Mouse (Mus musculus) CH12.LX (cell line): ENCODE data around the gene Gm42417. TPM values are rescaled to one million over a fixed set of nuclear protein-coding genes. Genes with fewer than 3 reads are reported as not detected.

Source experiments
- DNase-seq: peaks from one replicate; pipeline ENCODE4 v3.0.0-alpha.2; 2013; ENCODE audit errors: extremely low read depth
- H3K27ac ChIP-seq: 2 replicates; pipeline ENCODE4 v1.5.1; 2012; ENCODE audit warnings: low read depth, mild to moderate bottlenecking, control low read depth, moderate library complexity; ENCODE audit not compliant: insufficient read depth
- H3K27me3 ChIP-seq: replicated peaks from 2 replicates; pipeline ENCODE3; 2012; ENCODE audit warnings: inconsistent platforms
- H3K36me3 ChIP-seq, 2 experiments: replicated peaks in 1 of 2; 2 replicates each; pipeline versions ENCODE3 to v1.6.1; 2012; ENCODE audit warnings: inconsistent platforms in 1 of 2, low read length in 1 of 2, mild to moderate bottlenecking in 1 of 2, mixed read lengths in 1 of 2, moderate library complexity in 1 of 2; ENCODE audit not compliant: control insufficient read depth in 1 of 2, insufficient read depth in 1 of 2
- H3K4me1 ChIP-seq, 2 experiments: 2 replicates each; pipeline ENCODE4 v1.6.1; 2012; ENCODE audit warnings: inconsistent platforms in 1 of 2, moderate library complexity in 1 of 2; ENCODE audit not compliant: insufficient read depth in 2 of 2, control insufficient read depth in 1 of 2
- H3K4me2 ChIP-seq: 2 replicates; pipeline ENCODE4 v1.6.1; 2012; ENCODE audit warnings: low read depth, mild to moderate bottlenecking, control low read depth; ENCODE audit not compliant: poor library complexity, insufficient read depth, severe bottlenecking
- H3K4me3 ChIP-seq, 3 experiments: fragments of 150-350 bp in 1 of 3; sonication (generic) in 1 of 3; replicated peaks in 1 of 3; 2 replicates each; pipeline versions ENCODE3 to v1.5.1; 2011 to 2012; ENCODE audit warnings: low read depth in 2 of 3, low read length in 2 of 3, mild to moderate bottlenecking in 2 of 3, moderate library complexity in 2 of 3, control low read depth in 1 of 3, improper control_type of control experiment in 1 of 3, inconsistent platforms in 1 of 3, mixed read lengths in 1 of 3; ENCODE audit not compliant: poor library complexity in 1 of 3
- H3K79me2 ChIP-seq: replicated peaks from 2 replicates; pipeline ENCODE4 v1.6.1; 2012; ENCODE audit warnings: mild to moderate bottlenecking, moderate library complexity; ENCODE audit not compliant: control insufficient read depth, poor library complexity, insufficient read depth, severe bottlenecking; ENCODE audit errors: extremely low read depth
- H3K9ac ChIP-seq: 2 replicates; pipeline ENCODE4 v1.6.1; 2012; ENCODE audit warnings: low read depth, mild to moderate bottlenecking, control low read depth, moderate library complexity; ENCODE audit not compliant: insufficient read depth
- H3K9me3 ChIP-seq: replicated peaks from 2 replicates; pipeline ENCODE3; 2012; ENCODE audit warnings: low read length, inconsistent platforms, mixed read lengths
- BHLHE40 ChIP-seq: IDR thresholded peaks from 2 replicates; pipeline ENCODE4 v1.6.1; 2011; ENCODE audit warnings: mild to moderate bottlenecking, low read depth, low read length, improper control_type of control experiment
- CHD1 ChIP-seq: IDR thresholded peaks from 2 replicates; pipeline ENCODE4 v1.6.1; 2012; ENCODE audit warnings: low read depth, low read length, improper control_type of control experiment, inconsistent platforms
- CHD2 ChIP-seq: IDR thresholded peaks from 2 replicates; pipeline ENCODE4 v1.6.1; 2011; ENCODE audit warnings: low read length, improper control_type of control experiment
- CTCF ChIP-seq, 2 experiments: IDR thresholded peaks in 1 of 2; conservative IDR thresholded peaks in 1 of 2; 2 replicates each; pipeline ENCODE4 v1.5.1; 2011 to 2012; ENCODE audit warnings: low read depth in 2 of 2, low read length in 2 of 2, improper control_type of control experiment in 1 of 2, inconsistent platforms in 1 of 2, mild to moderate bottlenecking in 1 of 2, moderate library complexity in 1 of 2
- E2F4 ChIP-seq: IDR thresholded peaks from 2 replicates; pipeline ENCODE4 v1.6.1; 2011; ENCODE audit warnings: low read depth, low read length, improper control_type of control experiment; ENCODE audit not compliant: insufficient replicate concordance
- ELF1 ChIP-seq: IDR thresholded peaks from 2 replicates; pipeline ENCODE4 v1.6.1; 2014; ENCODE audit warnings: low read depth, mild to moderate bottlenecking, inconsistent platforms, low read length, improper control_type of control experiment
- EP300 ChIP-seq: IDR thresholded peaks from 2 replicates; pipeline ENCODE4 v1.6.1; 2011; ENCODE audit warnings: low read length, improper control_type of control experiment
- HCFC1 ChIP-seq: IDR thresholded peaks from 2 replicates; pipeline ENCODE4 v1.6.1; 2012; ENCODE audit warnings: low read depth, mild to moderate bottlenecking, inconsistent platforms, low read length, improper control_type of control experiment
- IRF4 ChIP-seq: IDR thresholded peaks from 2 replicates; pipeline ENCODE4 v1.6.1; 2014; ENCODE audit warnings: low read depth, mild to moderate bottlenecking, inconsistent platforms, low read length, improper control_type of control experiment
- JUN ChIP-seq: IDR thresholded peaks from 2 replicates; pipeline ENCODE4 v1.6.1; 2011; ENCODE audit warnings: low read depth, mild to moderate bottlenecking, low read length, improper control_type of control experiment, moderate library complexity; ENCODE audit not compliant: insufficient read depth
- JUND ChIP-seq: conservative IDR thresholded peaks from 2 replicates; pipeline ENCODE4 v1.6.1; 2011; ENCODE audit warnings: low read depth, low read length, improper control_type of control experiment
- KAT2A ChIP-seq: IDR thresholded peaks from 2 replicates; pipeline ENCODE4 v1.6.1; 2012; ENCODE audit warnings: low read length, improper control_type of control experiment, inconsistent platforms; ENCODE audit not compliant: insufficient replicate concordance
- MAFK ChIP-seq: IDR thresholded peaks from 2 replicates; pipeline ENCODE4 v1.6.1; 2011; ENCODE audit warnings: low read length, improper control_type of control experiment; ENCODE audit not compliant: insufficient replicate concordance
- MAX ChIP-seq: IDR thresholded peaks from 2 replicates; pipeline ENCODE4 v1.6.1; 2011; ENCODE audit warnings: low read length, improper control_type of control experiment
- MAZ ChIP-seq: IDR thresholded peaks from 2 replicates; pipeline ENCODE4 v1.6.1; 2012; ENCODE audit warnings: low read depth, mild to moderate bottlenecking, inconsistent platforms, low read length, improper control_type of control experiment, moderate library complexity
- MEF2A ChIP-seq: IDR thresholded peaks from 2 replicates; pipeline ENCODE4 v1.6.1; 2014; ENCODE audit warnings: low read depth, mild to moderate bottlenecking, inconsistent platforms, low read length, improper control_type of control experiment, borderline replicate concordance
- MXI1 ChIP-seq: IDR thresholded peaks from 2 replicates; pipeline ENCODE4 v1.6.1; 2011; ENCODE audit warnings: mild to moderate bottlenecking, low read depth, low read length, improper control_type of control experiment
- NELFE ChIP-seq: IDR thresholded peaks from 2 replicates; pipeline ENCODE4 v1.6.1; 2011; ENCODE audit warnings: low read depth, low read length, improper control_type of control experiment
- PAX5 ChIP-seq: IDR thresholded peaks from 2 replicates; pipeline ENCODE4 v1.6.1; 2012; ENCODE audit warnings: low read length, inconsistent platforms, mixed read lengths
- RAD21 ChIP-seq: IDR thresholded peaks from 2 replicates; pipeline ENCODE4 v1.6.1; 2011; ENCODE audit warnings: low read depth, mild to moderate bottlenecking, low read length, improper control_type of control experiment, moderate library complexity
- RCOR1 ChIP-seq: conservative IDR thresholded peaks from 2 replicates; pipeline ENCODE4 v1.6.1; 2012; ENCODE audit warnings: low read depth, mild to moderate bottlenecking, inconsistent platforms, low read length, improper control_type of control experiment
- SIN3A ChIP-seq: IDR thresholded peaks from 2 replicates; pipeline ENCODE4 v1.6.1; 2012; ENCODE audit warnings: low read length, improper control_type of control experiment, inconsistent platforms
- SMC3 ChIP-seq: IDR thresholded peaks from 2 replicates; pipeline ENCODE4 v1.6.1; 2011; ENCODE audit warnings: low read depth, low read length, improper control_type of control experiment
- TCF12 ChIP-seq: IDR thresholded peaks from 2 replicates; pipeline ENCODE4 v1.6.1; 2014; ENCODE audit warnings: low read depth, mild to moderate bottlenecking, inconsistent platforms, low read length, improper control_type of control experiment
- UBTF ChIP-seq: IDR thresholded peaks from 2 replicates; pipeline ENCODE4 v1.6.1; 2012; ENCODE audit warnings: low read depth, mild to moderate bottlenecking, inconsistent platforms, low read length, improper control_type of control experiment, moderate library complexity
- USF1 ChIP-seq: IDR thresholded peaks from 2 replicates; pipeline ENCODE4 v1.6.1; 2014; ENCODE audit warnings: low read depth, mild to moderate bottlenecking, inconsistent platforms, low read length, improper control_type of control experiment
- ZMIZ1 ChIP-seq: IDR thresholded peaks from 2 replicates; pipeline ENCODE4 v1.6.1; 2012; ENCODE audit warnings: low read depth, mild to moderate bottlenecking, inconsistent platforms, low read length, improper control_type of control experiment
- ZNF384 ChIP-seq: IDR thresholded peaks from 2 replicates; pipeline ENCODE4 v1.6.1; 2012; ENCODE audit warnings: low read depth, low read length, improper control_type of control experiment, inconsistent platforms
- dilution Hi-C: fragments of 300-500 bp; cut with MboI; formaldehyde crosslinking; loops from 2 replicates; pipeline ENCODE4 v1.14.3; 2020; ENCODE audit warnings: low sequenced_read_pairs; ENCODE audit not compliant: extremely low pct_unique_long_range_greater_than_20kb, extremely low pct_ligation_motif_present
- in situ Hi-C: fragments of 300-500 bp; cut with MboI; formaldehyde crosslinking; loops from 3 replicates; pipeline ENCODE4 v1.14.3; 2019; ENCODE audit warnings: low sequenced_read_pairs, low pct_ligation_motif_present, low pct_unique_long_range_greater_than_20kb, mixed read lengths
- polyA plus RNA-seq: library from polyadenylated mRNA; unstranded; fragments of >175 nt; gene quantifications from 2 replicates; pipeline ENCODE4 v1.2.1, GENCODE M21; 2012; ENCODE audit warnings: low read depth; ENCODE audit not compliant: insufficient read length
- total RNA-seq, 2 experiments: library from RNA; depleted of rRNA; stranded (reverse); fragments of 300-350 nt in 1 of 2; fragments of >200 nt in 1 of 2; gene quantifications; 2 replicates each; pipeline ENCODE4 v1.2.3; 2012 to 2014

The Gm42417 gene
- total and polyA plus RNA-seq, 3 experiments, result 0.08 to 3.9 TPM; not detected in 1

- H3K27me3 ChIP-seq, result peaks cover 38% of the 10 kb centered on the region
- TF ChIP-seq UBTF (peak; percentile 59; the same call in 1 of the 2 replicates), ZMIZ1 (no peak)
- no peaks in the 10 kb centered on the region for H3K9me3 ChIP-seq
- dilution Hi-C loops (no loop called here), in situ Hi-C loops (loop anchor here (5.0 kb wide), 1 partner anchor 75 kb away; no protein-coding TSS in a partner anchor)
- peak overlapping the region; percentile 58 to 77 (median 71) for H3K4me3 ChIP-seq
- peaks cover 5 to 10% of the 10 kb centered on the region in 2 experiments for H3K36me3 ChIP-seq
- H3K9ac ChIP-seq, result peak overlapping the region; percentile 15
- H3K79me2 ChIP-seq, result no peaks in the 10 kb centered on the region
- H3K4me1 ChIP-seq, result peaks cover 14 to 53% of the 10 kb centered on the region in 2 experiments
- H3K27ac ChIP-seq, result no peak overlapping the region
- DNase-seq, result no peak
- peak overlapping the region; percentile 97 for H3K4me2 ChIP-seq
Observed at GRCm38 (mm10) chr1:36557457-36558011, 18.3 kb upstream of the Gm42417 start.

GRCm38 (mm10) chr1:36556553-36557456 lies 17.6 kb upstream of the Gm42417 start:
- Histone ChIP-seq H3K27me3 (peaks cover 38% of the 10 kb centered on the region), H3K4me1 (peaks cover 14 to 50% of the 10 kb centered on the region in 2 experiments), H3K9ac (peak overlapping the region; percentile 60), H3K79me2 (no peaks in the 10 kb centered on the region), H3K36me3 (peaks cover 12 to 18% of the 10 kb centered on the region in 2 experiments), H3K4me3 (peak overlapping the region; percentile 58 to 77 (median 71)), H3K27ac (peak overlapping the region; percentile 5; the same call in 1 of the 2 replicates), H3K9me3 (no peaks in the 10 kb centered on the region), H3K4me2 (peak overlapping the region; percentile 97)
- dilution Hi-C loops (no loop called here), in situ Hi-C loops (loop anchor here (5.0 kb wide), 1 partner anchor 75 kb away; no protein-coding TSS in a partner anchor)
- peak; percentile 77 for DNase-seq
- TF ChIP-seq JUND, result no peak
- peak; percentile 55; the same call in 1 of the 2 replicates for TF ChIP-seq E2F4
- TF ChIP-seq NELFE, result peak; percentile 60
- peak; percentile 86 for TF ChIP-seq MAX
- TF ChIP-seq CHD2, result peak; percentile 91
- peak; percentile 90 for TF ChIP-seq MAZ
- peak; percentile 71; the same call in 1 of the 2 replicates for TF ChIP-seq IRF4
- TF ChIP-seq BHLHE40, result 0 out of 2 replicates have a peak, but pooled peaks have one; percentile 35
- no peak; the same call in none of the 2 replicates for TF ChIP-seq SIN3A
- TF ChIP-seq CHD1, result 0 out of 2 replicates have a peak, but pooled peaks have one; percentile 49
- no peak for TF ChIP-seq MAFK
- 0 out of 2 replicates have a peak, but pooled peaks have one; percentile 44 for TF ChIP-seq KAT2A
- TF ChIP-seq ELF1, result peak; percentile 47
- 0 out of 2 replicates have a peak, but pooled peaks have one; percentile 27 for TF ChIP-seq RCOR1
- TF ChIP-seq PAX5, result no peak
- peak; percentile 24 for TF ChIP-seq RAD21
- no peak for TF ChIP-seq USF1
- TF ChIP-seq JUN, result no peak
- peak in 1 of 2 experiments; percentile 76; a peak in 2 of 4 replicates for TF ChIP-seq CTCF (conservative IDR thresholded peaks at IDR 0.05 in 1 of 2, IDR thresholded peaks at IDR 0.05 in 1 of 2; ENCODE audit: low read depth in 2 of 2, low read length in 2 of 2)
- peak; percentile 80 for TF ChIP-seq MXI1
- TF ChIP-seq ZNF384, result no peak
- peak; percentile 33; the same call in 1 of the 2 replicates for TF ChIP-seq EP300
- TF ChIP-seq HCFC1, result peak; percentile 57
- peak; percentile 54; the same call in 1 of the 2 replicates for TF ChIP-seq MEF2A
- peak; percentile 38 for TF ChIP-seq SMC3
- peak; percentile 33; the same call in 1 of the 2 replicates for TF ChIP-seq ZMIZ1
- peak; percentile 43; the same call in 1 of the 2 replicates for TF ChIP-seq TCF12
